Mouse (Mus musculus): Measurements from ENCODE around the gene Arpc2. TPM values are rescaled to one million over a fixed set of nuclear protein-coding genes. Genes with fewer than 3 reads are reported as not detected.

The Arpc2 gene
- polyA plus RNA-seq, 1 experiment from 2014 or later = 406 TPM

- ATAC-seq (ENCODE audit: insufficient number of reproducible peaks, insufficient read depth, low FRiP score, low read depth) = no peak
- Histone ChIP-seq H3K4me2 (replicated peaks; ENCODE audit: low read depth, low read length) (no peak overlapping the region), H3K4me3 (ENCODE audit: low read depth, low read length) (no peak overlapping the region), H3K9ac (replicated peaks; ENCODE audit: low read depth, low read length) (no peak overlapping the region), H3K36me3 (ENCODE audit: control insufficient read depth, insufficient read depth, low read length) (no peaks in the 10 kb centered on the region), H3K27ac (ENCODE audit: low read length) (no peak overlapping the region), H3K9me3 (ENCODE audit: control insufficient read depth, low read depth, low read length) (no peaks in the 10 kb centered on the region), H3K27me3 (ENCODE audit: control insufficient read depth, insufficient read depth, low read length) (no peaks in the 10 kb centered on the region), H3K4me1 (ENCODE audit: control insufficient read depth, insufficient read depth, low read length) (0 out of 2 replicates have a peak, but pooled peaks cover 3% of the 10 kb centered on the region)
- WGBS = 79% methylated on average over 7 of the region's 7 CpGs
These were observed 34.6 kb upstream of the Arpc2 start for GRCm38 (mm10) chr1:74201048-74201844.

GRCm38 (mm10) chr1:74203457-74203856 is 32.4 kb upstream of the Arpc2 start:
- WGBS = 50% methylated on average over 5 of the region's 5 CpGs
- no peaks in the 10 kb centered on the region for H3K36me3 ChIP-seq (ENCODE audit: control insufficient read depth, insufficient read depth, low read length)
- no peak for ATAC-seq (ENCODE audit: insufficient number of reproducible peaks, insufficient read depth, low FRiP score, low read depth)

GRCm38 (mm10) chr1:74205881-74206280 is 30.0 kb upstream of the Arpc2 start:
- ATAC-seq (ENCODE audit: insufficient number of reproducible peaks, insufficient read depth, low FRiP score, low read depth) = no peak
- Histone ChIP-seq H3K27ac (ENCODE audit: low read length) (no peak overlapping the region), H3K9ac (replicated peaks; ENCODE audit: low read depth, low read length) (no peak overlapping the region), H3K27me3 (ENCODE audit: control insufficient read depth, insufficient read depth, low read length) (no peaks in the 10 kb centered on the region), H3K4me3 (ENCODE audit: low read depth, low read length) (no peak overlapping the region), H3K9me3 (ENCODE audit: control insufficient read depth, low read depth, low read length) (no peaks in the 10 kb centered on the region), H3K4me1 (ENCODE audit: control insufficient read depth, insufficient read depth, low read length) (no peaks in the 10 kb centered on the region), H3K36me3 (ENCODE audit: control insufficient read depth, insufficient read depth, low read length) (no peaks in the 10 kb centered on the region), H3K4me2 (replicated peaks; ENCODE audit: low read depth, low read length) (no peak overlapping the region)
- WGBS = 58% methylated on average over 7 of the region's 7 CpGs

More at GRCm38 (mm10) chr1:74203457-74203856, 32.4 kb upstream of the Arpc2 start:
- Histone ChIP-seq H3K4me1 (ENCODE audit: control insufficient read depth, insufficient read depth, low read length) (0 out of 2 replicates have a peak, but pooled peaks cover 3% of the 10 kb centered on the region), H3K4me2 (replicated peaks; ENCODE audit: low read depth, low read length) (no peak overlapping the region), H3K9ac (replicated peaks; ENCODE audit: low read depth, low read length) (no peak overlapping the region), H3K4me3 (ENCODE audit: low read depth, low read length) (no peak overlapping the region), H3K9me3 (ENCODE audit: control insufficient read depth, low read depth, low read length) (no peaks in the 10 kb centered on the region), H3K27ac (ENCODE audit: low read length) (no peak overlapping the region), H3K27me3 (ENCODE audit: control insufficient read depth, insufficient read depth, low read length) (no peaks in the 10 kb centered on the region)

GRCm38 (mm10) chr1:74206642-74207041 is 29.2 kb upstream of the Arpc2 start:
- no peaks in the 10 kb centered on the region for H3K9me3 ChIP-seq (ENCODE audit: control insufficient read depth, low read depth, low read length)
- no peaks in the 10 kb centered on the region for H3K36me3 ChIP-seq (ENCODE audit: control insufficient read depth, insufficient read depth, low read length)
- H3K9ac ChIP-seq (replicated peaks; ENCODE audit: low read depth, low read length) = no peak overlapping the region
- H3K4me3 ChIP-seq (ENCODE audit: low read depth, low read length) = no peak overlapping the region
- no peak for ATAC-seq (ENCODE audit: insufficient number of reproducible peaks, insufficient read depth, low FRiP score, low read depth)
- H3K4me2 ChIP-seq (replicated peaks; ENCODE audit: low read depth, low read length) = no peak overlapping the region
- 79% methylated on average over 8 of the region's 8 CpGs for WGBS
- H3K27me3 ChIP-seq (ENCODE audit: control insufficient read depth, insufficient read depth, low read length) = no peaks in the 10 kb centered on the region
- H3K27ac ChIP-seq (ENCODE audit: low read length) = no peak overlapping the region
- H3K4me1 ChIP-seq (ENCODE audit: control insufficient read depth, insufficient read depth, low read length) = no peaks in the 10 kb centered on the region

- Histone ChIP-seq H3K27me3 (ENCODE audit: control insufficient read depth, insufficient read depth, low read length) (no peaks in the 10 kb centered on the region), H3K36me3 (ENCODE audit: control insufficient read depth, insufficient read depth, low read length) (no peaks in the 10 kb centered on the region), H3K9me3 (ENCODE audit: control insufficient read depth, low read depth, low read length) (no peaks in the 10 kb centered on the region), H3K4me2 (replicated peaks; ENCODE audit: low read depth, low read length) (no peak overlapping the region), H3K9ac (replicated peaks; ENCODE audit: low read depth, low read length) (no peak overlapping the region), H3K4me3 (ENCODE audit: low read depth, low read length) (no peak overlapping the region), H3K27ac (ENCODE audit: low read length) (no peak overlapping the region), H3K4me1 (ENCODE audit: control insufficient read depth, insufficient read depth, low read length) (no peaks in the 10 kb centered on the region)
- no peak for ATAC-seq (ENCODE audit: insufficient number of reproducible peaks, insufficient read depth, low FRiP score, low read depth)
- 46% methylated on average over 9 of the region's 9 CpGs for WGBS
These were observed 28.0 kb upstream of the Arpc2 start for GRCm38 (mm10) chr1:74207906-74208305.

- no peaks in the 10 kb centered on the region for H3K36me3 ChIP-seq (ENCODE audit: control insufficient read depth, insufficient read depth, low read length)
- no peaks in the 10 kb centered on the region for H3K9me3 ChIP-seq (ENCODE audit: control insufficient read depth, low read depth, low read length)
- no peaks in the 10 kb centered on the region for H3K27me3 ChIP-seq (ENCODE audit: control insufficient read depth, insufficient read depth, low read length)
- H3K4me2 ChIP-seq (replicated peaks; ENCODE audit: low read depth, low read length) = no peak overlapping the region
- no peak overlapping the region for H3K27ac ChIP-seq (ENCODE audit: low read length)
- 84% methylated on average over 8 of the region's 8 CpGs for WGBS
- H3K9ac ChIP-seq (replicated peaks; ENCODE audit: low read depth, low read length) = no peak overlapping the region
- H3K4me3 ChIP-seq (ENCODE audit: low read depth, low read length) = no peak overlapping the region
- no peak for ATAC-seq (ENCODE audit: insufficient number of reproducible peaks, insufficient read depth, low FRiP score, low read depth)
- no peaks in the 10 kb centered on the region for H3K4me1 ChIP-seq (ENCODE audit: control insufficient read depth, insufficient read depth, low read length)
These were observed 26.9 kb upstream of the Arpc2 start for GRCm38 (mm10) chr1:74208941-74209340.

GRCm38 (mm10) chr1:74219922-74220321 is 16.0 kb upstream of the Arpc2 start:
- 85% methylated on average over 7 of the region's 7 CpGs for WGBS
- Histone ChIP-seq H3K9ac (replicated peaks; ENCODE audit: low read depth, low read length) (no peak overlapping the region), H3K4me2 (replicated peaks; ENCODE audit: low read depth, low read length) (no peak overlapping the region)

GRCm38 (mm10) chr1:74227317-74227716 is 8.6 kb upstream of the Arpc2 start:
- no peak overlapping the region for H3K4me3 ChIP-seq (ENCODE audit: low read depth, low read length)
- H3K9ac ChIP-seq (replicated peaks; ENCODE audit: low read depth, low read length) = no peak overlapping the region
- H3K36me3 ChIP-seq (ENCODE audit: control insufficient read depth, insufficient read depth, low read length) = no peaks in the 10 kb centered on the region
- no peaks in the 10 kb centered on the region for H3K4me1 ChIP-seq (ENCODE audit: control insufficient read depth, insufficient read depth, low read length)
- WGBS = 74% methylated on average over 7 of the region's 7 CpGs
- ATAC-seq (ENCODE audit: insufficient number of reproducible peaks, insufficient read depth, low FRiP score, low read depth) = no peak
- no peaks in the 10 kb centered on the region for H3K9me3 ChIP-seq (ENCODE audit: control insufficient read depth, low read depth, low read length)
- H3K27ac ChIP-seq (ENCODE audit: low read length) = no peak overlapping the region
- H3K4me2 ChIP-seq (replicated peaks; ENCODE audit: low read depth, low read length) = no peak overlapping the region
- H3K27me3 ChIP-seq (ENCODE audit: control insufficient read depth, insufficient read depth, low read length) = no peaks in the 10 kb centered on the region

More at GRCm38 (mm10) chr1:74219922-74220321, 16.0 kb upstream of the Arpc2 start:
- Histone ChIP-seq H3K9me3 (ENCODE audit: control insufficient read depth, low read depth, low read length) (no peaks in the 10 kb centered on the region), H3K36me3 (ENCODE audit: control insufficient read depth, insufficient read depth, low read length) (no peaks in the 10 kb centered on the region), H3K4me1 (ENCODE audit: control insufficient read depth, insufficient read depth, low read length) (no peaks in the 10 kb centered on the region), H3K27me3 (ENCODE audit: control insufficient read depth, insufficient read depth, low read length) (no peaks in the 10 kb centered on the region), H3K4me3 (ENCODE audit: low read depth, low read length) (no peak overlapping the region), H3K27ac (ENCODE audit: low read length) (no peak overlapping the region)
- no peak for ATAC-seq (ENCODE audit: insufficient number of reproducible peaks, insufficient read depth, low FRiP score, low read depth)

GRCm38 (mm10) chr1:74229942-74230341 is 5.9 kb upstream of the Arpc2 start:
- H3K27me3 ChIP-seq (ENCODE audit: control insufficient read depth, insufficient read depth, low read length) = no peaks in the 10 kb centered on the region
- H3K4me1 ChIP-seq (ENCODE audit: control insufficient read depth, insufficient read depth, low read length) = no peaks in the 10 kb centered on the region
- no peaks in the 10 kb centered on the region for H3K9me3 ChIP-seq (ENCODE audit: control insufficient read depth, low read depth, low read length)
- no peak overlapping the region for H3K4me3 ChIP-seq (ENCODE audit: low read depth, low read length)
- 28% methylated on average over 2 of the region's 2 CpGs for WGBS
- no peak overlapping the region for H3K9ac ChIP-seq (replicated peaks; ENCODE audit: low read depth, low read length)
- no peak overlapping the region for H3K4me2 ChIP-seq (replicated peaks; ENCODE audit: low read depth, low read length)
- no peak overlapping the region for H3K27ac ChIP-seq (ENCODE audit: low read length)
- ATAC-seq (ENCODE audit: insufficient number of reproducible peaks, insufficient read depth, low FRiP score, low read depth) = no peak
- H3K36me3 ChIP-seq (ENCODE audit: control insufficient read depth, insufficient read depth, low read length) = no peaks in the 10 kb centered on the region
